Mouse (Mus musculus) stomach, embryonic 14.5 days (tissue): ENCODE measurements around the gene Cfap45. TPM values are rescaled to one million over a fixed set of nuclear protein-coding genes. Genes with fewer than 3 reads are reported as not detected.

Experiments used
- ATAC-seq: fragments of 200-750 bp; cut with Nextera tagmentation; 2 replicates; pipeline ENCODE4 v1.8.0; 2017; ENCODE audit warnings: low read depth, moderate TSS enrichment; ENCODE audit not compliant: insufficient number of reproducible peaks, insufficient read depth, low FRiP score
- H3K27ac ChIP-seq: fragments of 300-500 bp; sonication (generic); 2 replicates; pipeline ENCODE4 v1.5.1; 2014; ENCODE audit warnings: mild to moderate bottlenecking, low read length, moderate library complexity, mixed read lengths
- H3K27me3 ChIP-seq: fragments of 300-500 bp; sonication (generic); 2 replicates; pipeline ENCODE4 v1.6.1; 2014; ENCODE audit warnings: low read length, control low read depth, mixed read lengths; ENCODE audit not compliant: control insufficient read depth, insufficient read depth
- H3K36me3 ChIP-seq: fragments of 300-500 bp; sonication (generic); 2 replicates; pipeline ENCODE4 v1.6.1; 2014; ENCODE audit warnings: mild to moderate bottlenecking, control low read depth, low read length, moderate library complexity, mixed read lengths; ENCODE audit not compliant: control insufficient read depth, insufficient read depth
- H3K4me1 ChIP-seq: fragments of 300-500 bp; sonication (generic); 2 replicates; pipeline ENCODE4 v1.6.1; 2014; ENCODE audit warnings: low read length, control low read depth, mixed read lengths; ENCODE audit not compliant: control insufficient read depth, insufficient read depth
- H3K4me2 ChIP-seq: fragments of 300-500 bp; sonication (generic); replicated peaks from 2 replicates; pipeline ENCODE4 v1.6.1; 2014; ENCODE audit warnings: low read depth, low read length, control low read depth
- H3K4me3 ChIP-seq: fragments of 300-500 bp; sonication (generic); 2 replicates; pipeline ENCODE4 v1.5.1; 2014; ENCODE audit warnings: low read depth, low read length, control low read depth
- H3K9ac ChIP-seq: fragments of 300-500 bp; sonication (generic); replicated peaks from 2 replicates; pipeline ENCODE4 v1.6.1; 2014; ENCODE audit warnings: low read depth, mild to moderate bottlenecking, control low read depth, low read length, moderate library complexity, mixed read lengths
- H3K9me3 ChIP-seq: fragments of 300-500 bp; sonication (generic); 2 replicates; pipeline ENCODE4 v1.6.1; 2016; ENCODE audit warnings: low read depth, low read length, control low read depth; ENCODE audit not compliant: control insufficient read depth
- WGBS: fragments of 180-500 bp; shearing (Covaris S2); extraction: QIAGEN DNeasy Blood & Tissue Kit; methylation state at CpG from one replicate; pipeline ENCODE4 v1.1.7; 2014; 5-methylcytosine and 5-hydroxymethylcytosine counted together
- polyA plus RNA-seq: library from polyadenylated mRNA; unstranded; fragments of >200 nt; fragmentation: Nextera tagmentation; extraction: Ambion mirVana; gene quantifications from 2 replicates; pipeline ENCODE4 v1.2.1, GENCODE M21; 2014

The Cfap45 gene
- polyA plus RNA-seq, 1 experiment from 2014 or later: 2.9 TPM

DNA sequence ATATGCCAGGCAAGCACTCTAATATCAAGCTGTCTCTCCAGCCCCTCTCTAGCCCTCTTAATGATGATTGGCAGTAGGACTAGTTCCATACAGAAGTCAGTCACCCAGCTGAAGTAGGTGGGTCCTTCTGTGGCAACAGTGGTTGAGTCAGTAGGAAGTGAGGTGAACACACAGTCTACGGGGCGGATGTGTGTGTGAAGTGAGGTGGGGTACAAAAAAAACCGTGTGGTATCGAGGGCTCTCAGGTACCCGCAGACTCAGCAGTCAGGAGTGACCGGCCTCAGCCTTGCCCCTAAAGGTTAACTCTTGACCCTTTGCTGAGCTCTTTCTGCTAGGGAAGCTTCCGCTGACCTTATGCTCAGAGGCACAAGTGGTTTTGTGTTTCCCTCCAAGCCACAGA is 27.9 kb downstream of the Cfap45 start:
- H3K4me1 ChIP-seq: peaks cover 5% of the 10 kb centered on the region; the same call in 1 of the 2 replicates
- no peak overlapping the region for H3K27ac ChIP-seq
- 41% methylated on average over 7 of the region's 7 CpGs for WGBS
- H3K4me3 ChIP-seq: no peak overlapping the region
- H3K27me3 ChIP-seq: no peaks in the 10 kb centered on the region
- no peak overlapping the region for H3K4me2 ChIP-seq
- no peak overlapping the region for H3K9ac ChIP-seq
- no peak for ATAC-seq
- no peaks in the 10 kb centered on the region for H3K36me3 ChIP-seq
- no peaks in the 10 kb centered on the region for H3K9me3 ChIP-seq

- Histone ChIP-seq H3K36me3 (no peaks in the 10 kb centered on the region), H3K9ac (no peak overlapping the region), H3K4me2 (peak overlapping the region; percentile 66), H3K4me3 (peak overlapping the region; percentile 43; the same call in 1 of the 2 replicates), H3K27ac (no peak overlapping the region), H3K27me3 (no peaks in the 10 kb centered on the region), H3K9me3 (no peaks in the 10 kb centered on the region), H3K4me1 (peaks cover 5% of the 10 kb centered on the region; the same call in 1 of the 2 replicates)
- 13% methylated on average over 2 of the region's 2 CpGs for WGBS
- ATAC-seq: no peak
Observed at GRCm38 (mm10) chr1:172549314-172549713, 28.7 kb downstream of the Cfap45 start.

DNA sequence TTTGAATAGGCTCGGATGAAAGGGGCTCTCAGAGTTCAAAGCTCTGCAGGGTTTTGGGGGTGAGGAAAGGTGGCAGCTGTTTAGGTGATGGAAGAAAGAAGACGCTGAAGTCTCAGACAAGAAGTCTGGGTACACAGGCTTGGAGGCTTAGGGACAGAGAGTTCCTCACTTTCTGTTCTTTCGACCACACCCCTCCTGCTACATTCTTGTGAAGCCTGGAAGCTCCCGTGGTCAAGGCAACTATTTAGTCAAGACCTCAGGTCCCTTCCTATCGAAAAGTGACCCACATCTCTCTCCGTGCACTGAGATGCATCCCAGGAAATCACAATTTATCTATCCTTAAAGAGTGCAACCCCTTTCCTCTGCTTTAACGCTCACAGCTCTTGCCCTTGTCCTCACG is 29.1 kb downstream of the Cfap45 start:
- Histone ChIP-seq H3K4me3 (peak overlapping the region; percentile 43), H3K36me3 (no peaks in the 10 kb centered on the region), H3K27me3 (no peaks in the 10 kb centered on the region), H3K4me1 (peaks cover 5% of the 10 kb centered on the region; the same call in 1 of the 2 replicates), H3K4me2 (peak overlapping the region; percentile 66), H3K9me3 (no peaks in the 10 kb centered on the region), H3K27ac (no peak overlapping the region), H3K9ac (0 out of 2 replicates have a peak overlapping the region, but pooled peaks have one; percentile 31)
- WGBS: 8% methylated on average over 8 of the region's 8 CpGs
- no peak for ATAC-seq

DNA sequence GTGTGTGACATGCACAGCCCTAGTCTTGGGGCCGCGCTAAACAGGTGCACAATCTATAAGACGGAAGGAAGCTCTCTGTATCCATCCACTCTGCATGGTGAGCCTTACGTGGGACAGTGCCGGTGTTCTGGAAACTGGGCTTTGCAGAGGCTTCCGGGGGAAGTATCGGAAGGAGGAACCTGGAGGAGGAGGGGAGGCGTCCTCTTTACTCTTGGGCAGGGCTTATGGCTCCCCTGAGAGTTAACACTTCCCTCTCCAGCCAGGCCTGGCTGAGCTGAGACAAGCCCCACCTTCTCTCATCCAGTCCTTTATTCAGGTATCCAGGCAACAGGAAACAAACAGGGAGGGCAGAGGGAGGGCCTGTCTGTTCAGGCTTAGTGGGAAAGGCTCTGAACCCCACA is 29.9 kb downstream of the Cfap45 start:
- peak; percentile 90 for ATAC-seq
- Histone ChIP-seq H3K4me3 (peak overlapping the region; percentile 43), H3K27ac (no peak overlapping the region), H3K4me1 (peaks cover 5% of the 10 kb centered on the region; the same call in 1 of the 2 replicates), H3K9ac (peak overlapping the region; percentile 31; the same call in 1 of the 2 replicates), H3K36me3 (no peaks in the 10 kb centered on the region), H3K9me3 (no peaks in the 10 kb centered on the region), H3K27me3 (no peaks in the 10 kb centered on the region), H3K4me2 (peak overlapping the region; percentile 66)
- 0% methylated on average over 8 of the region's 8 CpGs for WGBS

GRCm38 (mm10) chr1:172551009-172551408 is 30.4 kb downstream of the Cfap45 start:
- peak overlapping the region; percentile 43 for H3K4me3 ChIP-seq
- H3K27ac ChIP-seq: no peak overlapping the region
- H3K36me3 ChIP-seq: no peaks in the 10 kb centered on the region
- H3K9ac ChIP-seq: no peak overlapping the region
- peaks cover 5% of the 10 kb centered on the region; the same call in 1 of the 2 replicates for H3K4me1 ChIP-seq
- no peaks in the 10 kb centered on the region for H3K27me3 ChIP-seq
- peak overlapping the region; percentile 66 for H3K4me2 ChIP-seq
- no peaks in the 10 kb centered on the region for H3K9me3 ChIP-seq
- no peak for ATAC-seq
- 27% methylated on average over 7 of the region's 7 CpGs for WGBS

GRCm38 (mm10) chr1:172552623-172553022 is 32.0 kb downstream of the Cfap45 start:
- peak overlapping the region; percentile 48; the same call in 1 of the 2 replicates for H3K27ac ChIP-seq

DNA sequence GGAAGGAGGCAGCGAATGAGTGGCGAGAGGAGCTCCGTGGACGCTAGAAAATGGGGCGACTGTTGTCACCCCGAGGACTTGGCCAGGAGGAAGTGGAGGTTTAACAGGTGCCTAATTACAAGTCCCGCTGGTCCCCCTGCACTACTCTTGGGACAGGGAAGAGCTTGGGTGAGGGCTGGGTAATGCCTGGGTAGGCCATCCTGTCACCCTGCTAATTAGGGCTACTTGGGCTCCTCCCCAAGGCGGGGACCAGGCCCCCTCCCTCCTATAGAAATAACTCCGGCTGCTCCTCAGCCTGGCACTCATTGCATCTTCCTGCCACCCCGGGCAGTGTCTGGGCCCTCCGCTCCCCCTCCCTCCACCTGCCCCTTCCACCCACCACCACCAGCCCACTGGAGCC is 35.0 kb downstream of the Cfap45 start, which contains the start of gene Vsig8:
Vsig8 (plus strand) TSS at position 301 of the 400 bp plus-strand sequence.
- H3K27ac ChIP-seq: no peak within 1 kb of the TSS
- H3K4me2 ChIP-seq: no peak within 1 kb of the TSS
- ATAC-seq: no peak
- H3K9ac ChIP-seq: no peak within 1 kb of the TSS
- 70% methylated on average over 11 of the region's 11 CpGs for WGBS
- no peak within 1 kb of the TSS for H3K4me3 ChIP-seq
- H3K36me3 ChIP-seq: no peaks in the 10 kb centered on the region
- no peaks in the 10 kb centered on the region for H3K9me3 ChIP-seq
- H3K27me3 ChIP-seq: 0 out of 2 replicates have a peak, but pooled peaks cover 1% of the 10 kb centered on the region
- peaks cover 3% of the 10 kb centered on the region; the same call in 1 of the 2 replicates for H3K4me1 ChIP-seq

More at GRCm38 (mm10) chr1:172552623-172553022, 32.0 kb downstream of the Cfap45 start:
- H3K36me3 ChIP-seq: no peaks in the 10 kb centered on the region
- no peak overlapping the region for H3K4me3 ChIP-seq
- 46% methylated on average over 1 of the region's 1 CpGs for WGBS
- H3K4me1 ChIP-seq: peaks cover 5% of the 10 kb centered on the region; the same call in 1 of the 2 replicates
- H3K27me3 ChIP-seq: no peaks in the 10 kb centered on the region
- H3K9ac ChIP-seq: no peak overlapping the region
- no peak overlapping the region for H3K4me2 ChIP-seq
- no peaks in the 10 kb centered on the region for H3K9me3 ChIP-seq
- no peak for ATAC-seq

- peak; percentile 81 for ATAC-seq
- H3K9me3 ChIP-seq: no peaks in the 10 kb centered on the region
- peak overlapping the region; percentile 21; the same call in 1 of the 2 replicates for H3K27ac ChIP-seq
- peak overlapping the region; percentile 62 for H3K4me3 ChIP-seq
- peak overlapping the region; percentile 95 for H3K4me2 ChIP-seq
- WGBS: under 1% methylated on average over 61 of the region's 66 CpGs
- H3K9ac ChIP-seq: peak overlapping the region; percentile 40; the same call in 1 of the 2 replicates
- H3K4me1 ChIP-seq: peaks cover 5% of the 10 kb centered on the region; the same call in 1 of the 2 replicates
- 0 out of 2 replicates have a peak, but pooled peaks cover 3% of the 10 kb centered on the region for H3K27me3 ChIP-seq
- H3K36me3 ChIP-seq: no peaks in the 10 kb centered on the region
Observed at GRCm38 (mm10) chr1:172562641-172563464, 42.3 kb downstream of the Cfap45 start.
